14 mouse cellular contexts compared by ENCODE assay signal in genomic region chr7:99390559-99390958, GRCm38 (mm10). TPM values are rescaled to one million over a fixed set of nuclear protein-coding genes. Genes with fewer than 3 reads are reported as not detected.
A peak's percentile ranks its signal among the peaks of the same experiment; 100 is the strongest.
DNase-seq lines count a peak whose midpoint lies in the region; ATAC-seq and TF ChIP-seq lines count a peak whose summit lies in the region.
"Had no signal": no experiment of that assay in that cellular context is flagged by ENCODE, and none has a peak within 500 bp of the region (broad histone marks: within the 10 kb centered on the region; RNA-seq: fewer than 3 reads in every experiment).

No protein-coding gene starts in this region.

- no peak overlapping the region for H3K4me2 ChIP-seq in heart, embryonic 12.5 days
- H3K4me2 ChIP-seq in lung, embryonic 15.5 days: no peak overlapping the region
- H3K4me2 ChIP-seq in embryonic facial prominence, embryonic 11.5 days (ENCODE audit: low read depth, low read length): no peak overlapping the region
- H3K4me2 ChIP-seq: liver, embryonic 11.5 days; neural tube, embryonic 15.5 days had no signal

- H3K36me3 ChIP-seq in heart, embryonic 12.5 days: peaks cover 56% of the 10 kb centered on the region
- 0 out of 2 replicates have a peak, but pooled peaks cover 3% of the 10 kb centered on the region for H3K36me3 ChIP-seq in lung, embryonic 15.5 days
- no peaks in the 10 kb centered on the region for H3K36me3 ChIP-seq in embryonic facial prominence, embryonic 11.5 days (replicated peaks; ENCODE audit: control insufficient read depth, insufficient read depth, low read depth, low read length)
- H3K36me3 ChIP-seq: G1E had no signal

- H3K27me3 ChIP-seq in heart, embryonic 12.5 days (replicated peaks): no peaks in the 10 kb centered on the region
- no peaks in the 10 kb centered on the region for H3K27me3 ChIP-seq in lung, embryonic 15.5 days
- H3K27me3 ChIP-seq in embryonic facial prominence, embryonic 11.5 days (ENCODE audit: control insufficient read depth, insufficient read depth, low read length): no peaks in the 10 kb centered on the region
- H3K27me3 ChIP-seq: neural tube, embryonic 15.5 days had no signal

- H3K9ac ChIP-seq in heart, embryonic 12.5 days: no peak overlapping the region
- H3K9ac ChIP-seq in lung, embryonic 15.5 days: no peak overlapping the region
- 0 out of 2 replicates have a peak overlapping the region, but pooled peaks have one; percentile 8 for H3K9ac ChIP-seq in embryonic facial prominence, embryonic 11.5 days (replicated peaks; ENCODE audit: low read length)
- H3K9ac ChIP-seq: neural tube, embryonic 15.5 days had no signal

- intact Hi-C loops in heart, postnatal 25 days (cut with DNase I): no loop called here

- no peak overlapping the region for H3K4me3 ChIP-seq in heart, embryonic 12.5 days
- no peak overlapping the region for H3K4me3 ChIP-seq in lung, embryonic 15.5 days
- no peak overlapping the region for H3K4me3 ChIP-seq in embryonic facial prominence, embryonic 11.5 days (ENCODE audit: low read depth, low read length)
- H3K4me3 ChIP-seq: neural tube, embryonic 15.5 days had no signal

- peak overlapping the region; percentile 43; the same call in 1 of the 2 replicates for H3K27ac ChIP-seq in heart, embryonic 12.5 days (ENCODE audit: poor library complexity, severe bottlenecking)
- H3K27ac ChIP-seq in lung, embryonic 15.5 days: 0 out of 2 replicates have a peak overlapping the region, but pooled peaks have one; percentile 37
- no peak overlapping the region; the same call in 1 of the 2 replicates for H3K27ac ChIP-seq in embryonic facial prominence, embryonic 11.5 days (replicated peaks; ENCODE audit: low read depth, low read length)
- H3K27ac ChIP-seq: kidney, postnatal 0 days; neural tube, embryonic 15.5 days had no signal

- peaks cover 84% of the 10 kb centered on the region for H3K4me1 ChIP-seq in heart, embryonic 12.5 days (replicated peaks)
- peaks cover 45% of the 10 kb centered on the region for H3K4me1 ChIP-seq in lung, embryonic 15.5 days
- peaks cover 2% of the 10 kb centered on the region; the same call in 1 of the 2 replicates for H3K4me1 ChIP-seq in embryonic facial prominence, embryonic 11.5 days (ENCODE audit: control insufficient read depth, insufficient read depth, low read length)

- no peak for TF ChIP-seq CTCF in brain, embryonic 14.5 days (IDR thresholded peaks at IDR 0.05; ENCODE audit: borderline replicate concordance, extremely low read depth, insufficient read depth, insufficient read length)

- no peak for ATAC-seq in heart, embryonic 12.5 days (ENCODE audit: insufficient number of reproducible peaks, low FRiP score)
- ATAC-seq in lung, embryonic 15.5 days (ENCODE audit: borderline replicate concordance, extremely low read depth, low FRiP score, low TSS enrichment): no peak
- no peak for ATAC-seq in embryonic facial prominence, embryonic 11.5 days (replicated peaks; ENCODE audit: insufficient number of reproducible peaks, low FRiP score, low TSS enrichment, low read depth)

- DNase-seq in heart, postnatal 25 days (ENCODE audit: low spot score): no peak
- no peak for DNase-seq in lung, postnatal 10 days
- peak; percentile 39 for DNase-seq in brain, embryonic 14.5 days (ENCODE audit: low read depth)
- peak; percentile 61 for DNase-seq in embryonic facial prominence, embryonic 11.5 days (ENCODE audit: low spot score)
- no peak for DNase-seq in gastrocnemius, adult 18-20 months (ENCODE audit: low spot score)
- DNase-seq: adrenal gland, postnatal 14 days; heart, adult 11 months had no signal

- 29% methylated on average over 4 of the region's 4 CpGs for WGBS in heart, embryonic 12.5 days
- 40% methylated on average over 4 of the region's 4 CpGs for WGBS in lung, embryonic 15.5 days
- 12% methylated on average over 4 of the region's 4 CpGs for WGBS in embryonic facial prominence, embryonic 11.5 days

- no peak for TF ChIP-seq POLR2A in brain, embryonic 14.5 days (IDR thresholded peaks at IDR 0.05; ENCODE audit: borderline replicate concordance, extremely low read depth, insufficient read depth, insufficient read length, poor library complexity, severe bottlenecking)

- no peaks in the 10 kb centered on the region for H3K9me3 ChIP-seq in heart, embryonic 12.5 days (replicated peaks)
- no peaks in the 10 kb centered on the region for H3K9me3 ChIP-seq in lung, embryonic 15.5 days
- H3K9me3 ChIP-seq in embryonic facial prominence, embryonic 11.5 days (replicated peaks; ENCODE audit: control insufficient read depth, low read length): no peaks in the 10 kb centered on the region
- H3K9me3 ChIP-seq: G1E; neural tube, embryonic 15.5 days had no signal

RNA-seq across cellular contexts. Expression of gene Gdpd5, which starts 9.3 kb away (rescaled TPM):
- polyA plus RNA-seq in heart, embryonic 12.5 days (2016; fragmentation: Nextera tagmentation; extraction: Ambion mirVana): 28.5 and 28.8 TPM in 2 replicates
- total RNA-seq in heart, postnatal 25 days (2021): 10 to 100 TPM; 20.1 to 24.1 TPM
- polyA plus RNA-seq in lung, embryonic 15.5 days (2015; fragmentation: Nextera tagmentation; extraction: Ambion mirVana): 20.7 and 22.0 TPM in 2 replicates
- 56.3 and 70.2 TPM in 2 replicates for polyA plus RNA-seq in brain, embryonic 14.5 days (2012; rRNA removed)
- 10.2 and 13.2 TPM in 2 replicates for polyA plus RNA-seq in embryonic facial prominence, embryonic 11.5 days (2014; fragmentation: Nextera tagmentation; extraction: Ambion mirVana)
- 1 to 10 TPM; 6.2 to 8.8 TPM for total RNA-seq in gastrocnemius, adult 18-20 months (2021)
- total RNA-seq: common myeloid progenitor, adult 5-6 weeks had no signal

RNA-seq across cellular contexts. Expression of gene Serpinh1, which starts 37.5 kb away (rescaled TPM):
- polyA plus RNA-seq in heart, embryonic 12.5 days (2016; fragmentation: Nextera tagmentation; extraction: Ambion mirVana): 1,302 and 1,316 TPM in 2 replicates
- total RNA-seq in heart, postnatal 25 days (2021): 100 to 1,000 TPM; 378 to 449 TPM
- polyA plus RNA-seq in lung, embryonic 15.5 days (2015; fragmentation: Nextera tagmentation; extraction: Ambion mirVana): 1,817 and 1,834 TPM in 2 replicates
- 187 and 283 TPM in 2 replicates for polyA plus RNA-seq in brain, embryonic 14.5 days (2012; rRNA removed)
- 373 and 399 TPM in 2 replicates for polyA plus RNA-seq in embryonic facial prominence, embryonic 11.5 days (2014; fragmentation: Nextera tagmentation; extraction: Ambion mirVana)
- 10 to 100 TPM; 37.4 to 70.5 TPM for total RNA-seq in gastrocnemius, adult 18-20 months (2021)
- polyA plus RNA-seq: G1E had no signal

Comparison
In these comparisons a context has a peak if more than half of its experiments do, and no peak if none do; other contexts are left out.
1. DNase-seq: peak in brain, embryonic 14.5 days (single experiment) and embryonic facial prominence, embryonic 11.5 days (single experiment); none in heart, postnatal 25 days (single experiment), lung, postnatal 10 days (single experiment) and gastrocnemius, adult 18-20 months (single experiment).